Mouse (Mus musculus) R1 (cell line): ENCODE measurements around the gene Cnga2.
"Not testable (repeated sequence)": the region's sequence is repeated elsewhere in the genome, so short reads cannot be mapped to it uniquely, and the experiment has no call there.

Experiments used
- DNase-seq: peaks from one replicate; pipeline ENCODE4 v3.0.0-alpha.2; 2018; ENCODE audit warnings: low read depth, low spot score

Cnga2 gene

DNA sequence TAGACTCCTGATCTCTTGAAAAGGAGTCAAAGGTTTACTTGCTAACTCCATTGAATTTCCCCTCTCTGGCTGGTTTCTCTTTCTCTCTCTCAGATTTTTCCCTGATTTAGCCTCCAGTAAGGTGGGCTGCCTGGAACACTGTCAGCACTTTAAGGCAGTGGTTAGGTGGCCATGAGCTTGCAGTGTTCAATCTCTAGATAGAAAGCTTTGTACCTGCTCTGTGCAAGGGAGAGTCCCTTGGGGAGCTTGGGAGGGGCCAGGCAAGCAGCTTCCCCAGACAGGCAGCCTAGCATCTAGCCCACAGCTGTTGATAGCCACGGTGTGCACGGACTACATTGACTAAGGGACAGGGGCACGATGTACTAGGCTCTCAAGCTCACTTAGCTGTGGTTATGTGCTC lies at the start of gene Cnga2:
Cnga2 (plus strand) TSS at position 301 of the 400 bp plus-strand sequence.
- no peak for DNase-seq

DNA sequence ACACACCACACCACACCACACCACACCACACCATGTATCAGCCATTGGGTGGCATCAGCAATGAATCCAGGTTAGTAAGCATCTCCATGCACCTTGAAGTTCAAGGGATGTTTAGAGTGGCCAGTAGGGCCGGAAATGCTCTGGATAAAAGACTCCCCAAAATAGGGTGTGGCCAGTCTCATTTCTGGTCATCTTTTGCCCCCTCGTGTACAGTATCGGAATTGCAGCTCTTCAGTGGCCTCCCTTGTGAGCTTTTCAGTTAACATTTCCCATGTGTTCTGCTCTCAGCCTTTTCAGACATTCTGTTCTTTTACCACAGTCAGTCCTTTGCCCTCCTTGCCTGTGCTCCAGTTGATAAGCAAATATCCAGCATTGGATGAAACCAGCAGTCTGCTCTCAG lies 45.0 kb upstream of the Cnga2 start:
- DNase-seq, result peak; percentile 50

DNA sequence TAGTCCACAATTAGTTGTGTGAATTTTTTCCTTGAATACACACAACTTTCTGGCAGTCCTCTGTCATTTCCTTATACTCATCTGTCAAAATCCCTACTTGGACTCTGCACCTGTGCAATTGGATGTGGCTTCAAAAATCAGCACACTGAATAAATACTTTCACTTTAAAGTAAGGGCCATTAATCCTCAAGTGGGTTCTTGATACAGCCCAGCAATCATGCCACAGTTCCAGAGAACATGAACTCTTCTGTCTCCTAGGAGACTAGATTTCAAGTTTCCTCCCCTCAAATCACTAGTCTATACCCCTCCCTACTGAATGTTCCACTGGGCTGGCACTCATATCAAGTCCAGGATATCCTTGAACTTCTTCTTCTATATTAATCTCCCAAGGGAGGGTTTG lies 33.3 kb upstream of the Cnga2 start:
- no peak for DNase-seq

DNA sequence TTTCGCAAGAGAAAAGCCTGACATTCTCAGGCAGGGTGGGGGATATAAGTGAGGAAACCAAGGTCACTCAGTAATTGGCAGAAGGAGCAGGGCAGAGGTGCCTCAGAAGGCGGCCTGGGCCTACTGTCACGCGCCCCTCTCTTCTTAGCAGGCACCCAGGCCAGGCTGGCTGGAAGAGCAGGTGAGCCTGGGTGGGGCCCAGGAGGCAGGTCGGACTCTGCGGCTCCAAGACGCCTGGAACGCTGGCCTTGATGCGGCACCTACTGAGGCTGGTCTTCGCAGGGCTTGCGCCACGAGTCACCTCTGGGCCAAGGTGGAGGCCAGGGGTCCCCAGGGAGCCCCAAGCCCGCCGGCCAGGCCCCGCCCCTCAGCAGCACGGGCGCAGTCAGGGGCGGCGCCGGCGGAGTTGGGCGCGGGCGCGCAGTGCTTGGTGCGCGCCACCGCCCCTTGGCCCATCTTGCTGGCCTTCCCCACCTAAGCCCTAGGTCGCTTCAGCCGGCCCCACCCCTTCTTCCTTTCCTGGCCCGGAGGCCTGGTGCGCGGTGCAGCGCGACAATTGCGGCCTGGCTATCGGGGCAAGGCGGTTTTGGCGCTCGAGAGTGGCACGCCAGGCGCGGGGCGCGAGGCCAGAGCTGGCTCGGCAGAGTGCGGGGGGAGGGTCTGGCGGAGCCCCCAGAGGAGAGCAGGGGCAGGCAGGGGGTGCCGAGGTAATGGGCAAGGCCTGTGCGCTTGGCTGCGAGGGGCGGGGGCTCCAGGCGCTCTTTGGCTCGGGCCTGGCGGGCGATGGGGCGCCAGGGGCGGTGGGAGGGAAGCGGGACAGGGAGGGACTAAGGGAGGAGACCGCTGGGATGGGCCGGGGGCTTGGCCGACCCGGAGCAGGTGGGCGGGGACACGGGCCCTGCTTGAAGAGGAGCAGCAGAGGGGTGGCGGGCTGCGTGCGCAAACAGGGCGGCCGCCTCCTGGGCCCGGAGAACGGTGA lies 29.3 kb upstream of the Cnga2 start, which contains the start of gene Prrg3:
Prrg3 (plus strand) TSS at position 552 of the 979 bp plus-strand sequence.
- DNase-seq, result peak; percentile 82

DNA sequence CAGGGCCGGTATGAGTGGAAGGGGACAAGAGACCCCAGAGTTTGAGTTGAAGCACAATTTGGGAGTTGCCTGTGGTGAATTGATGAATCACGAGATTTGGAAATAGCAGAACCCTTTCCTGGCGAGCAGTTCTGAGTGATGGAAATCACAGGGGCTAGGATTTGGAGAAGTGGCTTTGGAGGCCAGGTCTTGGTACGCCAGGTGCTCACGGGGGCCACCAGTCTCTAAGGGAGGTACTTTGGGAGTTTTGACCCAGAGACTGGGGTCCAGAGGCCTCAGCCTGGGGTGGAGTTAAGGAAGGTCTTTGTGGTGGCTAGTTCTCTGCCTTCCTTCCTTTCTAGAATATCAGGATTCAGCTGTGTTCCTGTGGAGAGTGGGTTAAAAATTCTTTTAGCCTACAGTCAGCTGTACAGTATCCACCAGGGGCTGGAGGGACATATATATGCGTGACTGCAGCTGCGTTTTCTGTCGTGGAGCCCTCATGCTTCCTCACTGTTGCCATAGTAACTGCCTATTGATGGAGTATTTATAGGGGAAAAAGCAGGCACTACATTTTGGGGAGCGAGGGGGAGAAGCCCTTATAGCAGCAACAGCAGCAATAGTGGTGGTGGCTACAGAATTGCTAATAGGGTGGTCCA lies 28.3 kb upstream of the Cnga2 start:
- no peak for DNase-seq

DNA sequence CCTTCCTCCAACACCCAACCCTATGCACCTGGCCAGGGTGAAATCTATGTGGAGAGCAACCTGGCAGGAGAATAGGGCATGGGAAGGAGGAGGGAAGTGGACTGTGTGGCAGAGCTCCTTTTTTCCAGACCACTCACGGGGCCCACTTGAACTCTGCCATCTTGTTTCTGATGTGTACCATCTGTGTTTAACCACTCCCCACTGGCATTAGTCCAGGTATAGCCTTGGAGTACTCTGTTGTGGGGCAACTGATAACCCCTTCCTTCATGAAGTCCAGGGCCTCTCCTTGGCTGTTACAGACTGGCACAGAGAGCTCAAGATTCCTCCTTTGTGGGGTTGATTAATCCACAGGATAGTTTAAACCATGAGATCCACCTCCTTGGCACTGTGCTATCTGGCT lies 23.4 kb upstream of the Cnga2 start:
- no peak for DNase-seq

DNA sequence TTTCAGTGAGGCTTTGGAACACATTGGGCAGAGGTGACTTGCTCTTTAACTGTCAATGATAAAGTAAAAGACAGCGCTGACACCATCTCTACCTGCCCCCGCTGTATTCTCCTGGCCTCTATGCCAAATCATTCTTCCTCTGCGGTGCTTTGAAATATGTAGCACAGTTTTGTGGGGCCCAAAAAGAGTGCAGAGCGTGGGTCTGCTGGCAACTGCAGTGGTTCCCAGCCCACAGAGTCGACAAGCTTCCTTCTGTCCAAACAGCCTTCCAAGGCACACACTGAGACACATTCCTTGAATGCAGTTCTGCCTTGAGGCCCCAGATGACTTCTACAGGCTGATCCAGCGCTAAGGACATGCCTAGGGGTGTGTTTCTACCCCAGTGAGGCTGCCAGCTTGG lies 22.8 kb upstream of the Cnga2 start:
- DNase-seq, result no peak

DNA sequence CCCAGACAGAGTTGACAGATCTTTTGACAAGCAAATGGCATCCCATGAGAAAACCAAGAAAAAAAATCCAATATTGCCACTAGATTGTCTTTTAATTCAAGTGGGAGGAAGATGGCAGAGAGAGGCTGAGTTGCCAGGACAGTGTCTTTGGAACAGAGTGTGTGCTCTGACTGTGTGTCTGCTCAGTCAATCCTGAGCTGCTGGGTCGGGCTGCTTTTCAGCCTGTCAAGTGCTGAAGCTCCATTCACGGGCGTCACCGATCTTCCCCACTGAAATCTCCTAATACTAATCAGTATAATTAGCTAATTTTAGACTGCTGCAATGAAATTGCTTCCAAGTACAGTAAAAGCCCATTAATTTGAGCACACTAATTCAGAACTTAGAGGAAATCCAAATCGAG lies 20.3 kb upstream of the Cnga2 start:
- DNase-seq, result no peak

DNA sequence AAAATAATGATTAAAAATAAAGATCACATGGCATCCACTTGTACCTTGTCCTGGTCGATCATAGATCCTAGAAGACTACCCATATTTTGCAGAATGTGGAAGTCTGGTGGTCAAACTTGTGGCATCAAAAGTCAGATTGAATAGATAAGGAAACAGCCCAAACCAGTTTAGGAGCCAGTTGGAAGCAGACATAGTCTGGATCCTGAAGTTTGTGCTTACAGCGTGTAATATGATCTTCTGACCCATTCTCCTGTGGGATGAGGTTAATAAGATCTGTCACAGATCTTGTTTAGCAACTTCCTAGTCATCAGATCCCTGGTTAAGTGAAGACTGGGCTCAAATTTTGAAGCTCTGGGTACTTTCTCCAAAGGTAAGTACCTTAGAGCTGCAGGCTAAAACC lies 19.0 kb upstream of the Cnga2 start, which contains the start of gene Fate1:
Fate1 (plus strand) TSS at position 301 of the 400 bp plus-strand sequence.
- no peak for DNase-seq

DNA sequence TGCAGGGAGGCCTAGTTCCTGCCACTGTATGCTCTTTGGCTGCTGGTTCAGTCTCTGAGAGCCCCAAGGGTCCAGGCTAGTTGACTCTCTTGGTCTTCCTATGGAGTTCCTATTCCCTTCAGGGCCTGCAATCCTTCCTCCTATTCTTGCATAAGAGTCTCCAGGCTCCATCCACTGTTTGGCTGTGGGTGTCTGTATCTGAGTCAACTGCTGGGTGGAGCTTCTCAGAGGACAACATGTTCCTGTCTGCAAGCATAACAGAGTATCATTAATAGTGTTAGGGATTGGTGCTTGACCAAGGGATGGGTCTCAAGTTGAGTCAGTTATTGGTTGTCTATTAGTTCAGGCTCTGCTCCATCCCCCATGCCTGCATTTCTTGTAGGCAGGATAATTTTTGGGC lies 14.0 kb upstream of the Cnga2 start:
- not testable (repeated sequence) for DNase-seq

DNA sequence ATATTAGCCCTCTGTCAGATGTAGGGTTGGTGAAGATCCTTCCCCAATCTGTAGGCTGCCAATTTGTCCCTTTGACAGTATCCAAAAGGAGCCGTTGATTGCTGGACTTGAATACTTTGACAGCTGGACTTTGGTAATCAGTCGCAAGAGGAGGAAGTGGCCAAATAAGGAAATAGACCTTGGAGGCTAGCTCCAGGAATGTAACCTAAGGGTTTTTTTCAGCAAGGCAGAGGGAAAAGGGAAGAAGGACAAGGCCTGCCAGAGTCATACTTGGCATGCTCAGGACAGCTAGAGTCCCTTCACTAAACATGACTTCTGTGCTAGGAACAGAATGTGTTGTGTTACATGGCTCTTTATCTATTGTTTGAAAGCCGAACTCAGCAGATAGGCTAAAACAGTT lies 11.2 kb upstream of the Cnga2 start:
- DNase-seq, result no peak

DNA sequence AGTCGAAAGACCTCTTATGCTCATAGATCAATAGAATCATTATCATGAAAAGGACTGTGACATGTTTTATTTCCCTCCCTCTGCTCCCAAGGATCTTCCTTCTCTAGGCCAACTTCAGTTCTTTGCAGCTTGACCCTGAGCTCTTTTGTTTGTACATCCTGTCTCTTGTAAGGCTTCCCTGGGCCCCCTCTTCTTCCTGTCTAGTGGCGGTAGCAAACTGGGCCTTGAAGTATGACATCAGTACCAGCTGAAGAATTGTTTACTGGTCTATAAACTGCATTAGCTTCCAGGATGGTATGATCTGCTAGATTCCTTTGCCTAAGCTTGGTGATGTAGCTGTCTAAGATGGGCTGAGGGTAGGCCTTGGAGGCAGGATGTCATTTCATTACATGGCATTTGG lies 10.3 kb upstream of the Cnga2 start:
- DNase-seq, result no peak

DNA sequence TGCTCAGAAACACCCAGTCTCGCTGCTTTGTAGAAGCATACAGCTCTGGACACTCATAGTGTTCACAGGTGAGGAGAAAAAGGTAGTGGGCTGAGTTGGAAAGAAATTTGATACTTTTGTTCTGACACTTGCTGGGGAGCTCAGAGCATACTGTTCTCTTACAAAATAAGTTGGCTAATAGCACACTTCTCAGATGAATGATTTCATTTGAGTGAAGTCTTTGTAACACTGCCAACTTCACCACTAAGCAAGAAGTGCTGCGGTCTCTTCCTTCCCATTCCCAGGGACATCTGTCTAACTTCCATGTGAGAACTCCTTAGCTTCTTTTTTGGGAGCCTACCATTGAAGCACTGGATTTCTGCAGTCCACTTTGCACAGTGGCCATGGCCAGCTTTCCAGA lies 8.4 kb upstream of the Cnga2 start:
- no peak for DNase-seq

DNA sequence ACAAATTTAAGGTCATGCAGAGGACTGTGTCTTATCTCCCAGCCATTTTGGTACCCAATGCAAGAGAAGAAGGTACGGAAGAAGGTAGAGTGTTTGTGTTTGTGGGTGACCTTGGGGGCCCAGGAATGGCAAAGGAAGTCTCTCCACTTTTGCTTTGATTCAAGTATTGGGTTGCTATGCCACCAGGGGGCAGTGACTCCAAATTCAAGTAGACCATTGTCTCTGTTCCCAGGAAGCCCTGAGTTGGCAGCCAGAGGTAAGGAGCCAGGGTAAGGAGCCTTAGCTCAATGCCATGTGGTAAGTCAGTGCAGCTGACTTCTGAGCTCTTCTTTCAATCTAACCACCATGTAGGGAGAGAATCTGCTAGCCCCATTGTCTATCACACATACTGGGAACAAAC lies 7.9 kb upstream of the Cnga2 start:
- DNase-seq, result peak; percentile 25

DNA sequence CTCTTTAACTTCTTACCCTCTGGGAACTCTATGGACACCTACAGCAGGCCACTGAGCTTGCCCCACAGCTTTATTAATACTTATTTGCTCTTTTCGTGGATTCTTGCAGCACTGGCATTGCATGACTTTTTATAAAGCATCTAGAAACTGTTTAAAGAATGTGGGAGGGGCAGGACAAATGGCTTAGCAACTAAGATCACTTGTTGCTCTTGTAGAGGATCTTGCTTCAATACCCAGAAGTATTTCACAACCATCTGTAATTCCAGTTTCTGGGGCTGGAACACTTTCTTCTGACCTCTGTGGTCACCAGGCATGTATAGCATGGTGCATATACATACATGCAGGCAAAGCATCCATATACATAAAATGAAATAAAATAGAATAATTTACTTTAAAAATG lies 4.3 kb downstream of the Cnga2 start:
- no peak for DNase-seq

DNA sequence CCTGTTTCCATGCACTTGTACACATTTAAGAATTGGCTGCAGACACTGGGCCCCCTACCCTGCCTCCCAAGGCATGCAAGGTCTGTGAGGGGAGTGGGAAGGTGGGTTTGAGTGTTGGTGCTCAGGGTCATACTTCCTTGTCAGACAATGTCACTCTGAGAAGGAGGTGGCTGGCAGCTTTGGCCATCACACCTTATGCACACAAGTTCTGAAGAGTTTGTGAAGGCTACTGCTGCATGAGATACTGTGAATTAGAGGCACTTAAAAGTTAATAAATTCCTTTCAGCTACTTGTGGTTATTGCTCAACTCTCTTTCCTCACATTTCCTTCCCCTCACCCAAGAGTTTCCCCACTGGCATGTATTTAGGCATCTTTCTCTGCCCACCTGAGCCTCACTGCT lies 18.3 kb downstream of the Cnga2 start:
- no peak for DNase-seq

DNA sequence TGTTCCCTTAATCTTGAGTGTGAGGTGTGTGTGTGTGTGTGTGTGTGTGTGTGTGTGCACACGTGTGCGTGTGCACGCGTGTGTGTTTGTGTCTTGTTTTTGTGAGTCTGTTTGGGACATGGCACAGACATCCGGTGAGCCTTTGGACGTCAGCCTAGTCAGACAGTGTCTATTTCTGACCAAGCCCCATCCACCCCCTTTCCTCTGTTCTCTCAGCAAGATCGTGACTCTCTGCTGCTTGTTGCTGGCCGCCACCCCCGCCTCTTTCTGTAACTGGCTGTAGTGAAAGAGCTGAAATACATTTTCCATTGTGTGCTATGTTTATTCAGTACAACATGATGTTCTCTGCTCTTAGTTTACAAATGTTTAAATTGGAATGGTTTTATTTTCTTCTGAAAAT lies 20.6 kb downstream of the Cnga2 start:
- no peak for DNase-seq

DNA sequence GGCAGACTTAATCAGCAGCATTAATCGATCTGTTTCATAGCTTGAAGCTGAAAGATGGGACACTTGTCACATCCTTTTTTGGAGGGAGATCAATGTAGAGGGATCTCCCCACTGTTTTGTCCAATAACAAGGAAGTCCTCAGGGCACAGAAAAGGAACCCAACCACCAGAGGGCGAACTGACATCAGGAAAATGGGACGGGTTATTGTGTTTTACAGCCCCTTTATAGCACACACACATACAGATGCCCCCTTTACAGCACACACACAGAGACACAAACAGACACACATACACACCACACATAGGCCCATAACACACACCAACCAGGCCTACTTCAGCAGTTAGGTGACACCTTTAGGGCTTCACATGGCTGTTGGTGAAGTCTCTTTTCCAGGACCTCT lies 21.2 kb downstream of the Cnga2 start:
- peak; percentile 10 for DNase-seq

DNA sequence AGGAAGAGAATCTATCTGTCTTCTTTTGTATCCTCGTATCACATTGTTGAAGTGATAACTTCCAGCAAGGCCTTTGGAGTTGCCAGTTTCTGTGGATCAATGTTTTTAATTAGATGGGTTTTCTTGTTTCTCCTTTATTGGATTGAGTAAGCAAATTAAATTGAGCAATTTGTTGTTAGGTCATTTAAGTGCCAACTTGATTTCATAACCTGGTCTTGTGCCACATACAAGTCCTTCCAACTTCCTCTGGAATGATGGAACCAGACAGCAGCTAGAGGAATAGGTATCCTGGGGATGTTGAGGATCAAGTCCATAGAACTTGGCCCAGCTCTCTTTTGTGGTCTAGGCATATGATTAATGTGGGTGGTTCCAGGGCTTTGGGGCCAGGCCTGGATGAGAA lies 30.6 kb downstream of the Cnga2 start:
- DNase-seq, result no peak

DNA sequence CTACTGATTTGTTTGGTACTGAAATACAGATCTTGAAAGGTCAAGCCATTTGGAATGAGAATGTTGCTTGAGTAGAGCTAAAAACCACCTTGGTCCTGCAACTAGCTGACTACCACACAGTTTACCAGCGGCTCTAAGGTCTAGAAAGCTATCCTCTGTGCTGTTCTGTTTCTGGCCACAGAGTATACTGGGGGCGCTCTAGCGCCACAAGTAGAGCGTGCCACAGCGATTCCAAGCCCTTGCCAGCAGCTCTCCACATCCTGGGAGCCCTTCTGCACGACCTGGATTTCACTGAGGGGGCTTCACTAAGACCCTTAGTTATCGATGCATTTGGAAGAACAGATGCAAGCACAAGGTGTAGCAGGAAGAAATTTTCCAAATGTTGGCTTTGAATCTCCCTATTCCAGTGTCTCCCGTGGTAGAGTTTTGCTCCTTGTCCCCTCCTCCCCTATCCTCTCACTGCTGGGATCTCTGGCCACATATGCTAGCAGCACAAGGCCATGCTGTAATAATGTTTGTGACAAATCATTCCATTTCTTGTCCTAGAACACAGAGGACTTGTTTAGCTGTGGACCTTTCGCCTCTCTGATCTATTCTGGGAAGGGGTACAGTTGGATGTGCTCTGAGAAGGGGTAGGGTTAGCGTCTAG lies 31.2 kb downstream of the Cnga2 start:
- DNase-seq, result peak; percentile 27

DNA sequence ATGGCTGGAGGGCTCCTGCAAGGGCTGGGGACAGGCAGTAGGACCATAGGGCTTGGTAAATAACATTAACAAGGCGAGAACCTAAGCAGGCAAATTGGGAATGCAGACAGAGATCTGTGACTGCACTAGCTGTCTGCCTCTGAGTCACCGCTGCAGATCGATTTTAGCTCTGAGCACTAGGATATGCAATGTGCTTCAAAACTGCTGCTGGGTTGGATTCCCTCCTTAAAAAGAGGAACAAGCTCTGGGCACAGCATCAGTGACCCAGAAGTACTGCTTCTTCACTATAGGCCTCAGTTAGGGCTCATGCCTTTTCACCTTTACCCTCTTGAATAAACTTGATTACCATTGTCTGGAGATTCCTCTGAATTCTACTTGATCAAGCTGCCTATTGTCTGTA lies 31.9 kb downstream of the Cnga2 start:
- DNase-seq, result no peak

DNA sequence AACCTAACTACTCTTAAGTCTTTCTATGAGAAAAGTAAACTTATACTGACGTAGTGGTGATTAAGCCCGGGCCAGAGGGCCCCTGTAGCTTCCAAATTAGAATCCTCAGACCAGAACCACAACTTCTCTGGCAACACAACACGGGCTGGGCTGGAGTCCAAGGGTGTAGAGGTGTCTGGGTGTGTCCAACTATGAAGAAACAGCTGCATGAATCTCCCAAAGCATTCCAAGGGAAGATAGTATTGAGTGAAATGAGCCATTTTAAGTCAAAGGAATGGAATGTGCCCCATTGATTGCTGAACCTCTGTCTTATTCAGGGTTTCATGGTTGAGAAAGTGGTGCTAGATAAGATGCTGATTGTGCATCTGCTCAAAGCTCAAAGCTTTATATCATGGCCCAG lies 52.4 kb downstream of the Cnga2 start:
- no peak for DNase-seq
